Mouse (Mus musculus) hindbrain, embryonic 11.5 days (tissue): ENCODE measurements around the gene Gm9964. TPM values are rescaled to one million over a fixed set of nuclear protein-coding genes. Genes with fewer than 3 reads are reported as not detected.

Experiments used
- ATAC-seq: fragments of 200-750 bp; cut with Nextera tagmentation; 2 replicates; pipeline ENCODE4 v1.8.0; 2017; ENCODE audit warnings: mild to moderate bottlenecking, moderate TSS enrichment, moderate library complexity; ENCODE audit not compliant: low FRiP score
- DNase-seq: peaks from one replicate; pipeline ENCODE4 v3.0.0-alpha.2; 2015; ENCODE audit warnings: low spot score
- H3K27ac ChIP-seq: fragments of 300-500 bp; sonication (generic); 2 replicates; pipeline ENCODE4 v1.5.1; 2014; ENCODE audit warnings: mild to moderate bottlenecking, low read depth, low read length
- H3K27me3 ChIP-seq: fragments of 300-500 bp; sonication (generic); 2 replicates; pipeline ENCODE4 v1.6.1; 2014; ENCODE audit warnings: mild to moderate bottlenecking, low read length, moderate library complexity, mixed read lengths; ENCODE audit not compliant: control insufficient read depth, insufficient read depth
- H3K36me3 ChIP-seq: fragments of 300-500 bp; sonication (generic); 2 replicates; pipeline ENCODE4 v1.6.1; 2014; ENCODE audit warnings: mild to moderate bottlenecking, low read length, moderate library complexity, mixed read lengths; ENCODE audit not compliant: control insufficient read depth, insufficient read depth
- H3K4me1 ChIP-seq: fragments of 300-500 bp; sonication (generic); replicated peaks from 2 replicates; pipeline ENCODE4 v1.6.1; 2014; ENCODE audit warnings: low read length, mixed read lengths; ENCODE audit not compliant: control insufficient read depth, insufficient read depth
- H3K4me2 ChIP-seq: fragments of 300-500 bp; sonication (generic); replicated peaks from 2 replicates; pipeline ENCODE4 v1.6.1; 2014; ENCODE audit warnings: mild to moderate bottlenecking, low read depth, low read length
- H3K4me3 ChIP-seq: fragments of 300-500 bp; sonication (generic); 2 replicates; pipeline ENCODE4 v1.5.1; 2014; ENCODE audit warnings: low read depth, low read length
- H3K9ac ChIP-seq: fragments of 300-500 bp; sonication (generic); 2 replicates; pipeline ENCODE4 v1.6.1; 2014; ENCODE audit warnings: low read depth, low read length
- H3K9me3 ChIP-seq: fragments of 300-500 bp; sonication (generic); 2 replicates; pipeline ENCODE4 v1.6.1; 2016; ENCODE audit warnings: low read length; ENCODE audit not compliant: control insufficient read depth
- WGBS: fragments of 180-500 bp; shearing (Covaris S2); extraction: QIAGEN DNeasy Blood & Tissue Kit; methylation state at CpG from one replicate; pipeline ENCODE4 v1.1.7; 2014; 5-methylcytosine and 5-hydroxymethylcytosine counted together
- polyA plus RNA-seq: library from polyadenylated mRNA; unstranded; fragments of >200 nt; fragmentation: Nextera tagmentation; extraction: Ambion mirVana; gene quantifications from 2 replicates; pipeline ENCODE4 v1.2.1, GENCODE M21; 2014

Gm9964 gene
- polyA plus RNA-seq, 1 experiment from 2014 or later: not detected

GRCm38 (mm10) chr11:79253542-79254390, 42.9 kb downstream of the Gm9964 start:
- Histone ChIP-seq H3K9ac (peak overlapping the region; percentile 97), H3K4me1 (no peaks in the 10 kb centered on the region; the same call in 1 of the 2 replicates), H3K4me2 (peak overlapping the region; percentile 47), H3K27ac (peak overlapping the region; percentile 89), H3K36me3 (peaks cover 2% of the 10 kb centered on the region; the same call in 1 of the 2 replicates), H3K9me3 (no peaks in the 10 kb centered on the region), H3K4me3 (peak overlapping the region; percentile 88), H3K27me3 (no peaks in the 10 kb centered on the region)
- ATAC-seq (peak; percentile 62), DNase-seq (peak; percentile 69)
- 1% methylated on average over 48 of the region's 49 CpGs for WGBS

- peak overlapping the region; percentile 88 for H3K4me3 ChIP-seq
- ATAC-seq (no peak), DNase-seq (peak; percentile 47)
- H3K27ac ChIP-seq: no peak overlapping the region
- WGBS: 28% methylated on average over 6 of the region's 6 CpGs
- H3K9me3 ChIP-seq: no peaks in the 10 kb centered on the region
- H3K4me1 ChIP-seq: no peaks in the 10 kb centered on the region; the same call in 1 of the 2 replicates
- peak overlapping the region; percentile 47 for H3K4me2 ChIP-seq
- no peaks in the 10 kb centered on the region for H3K27me3 ChIP-seq
- H3K9ac ChIP-seq: peak overlapping the region; percentile 97
- peaks cover 2% of the 10 kb centered on the region; the same call in 1 of the 2 replicates for H3K36me3 ChIP-seq
Observed at GRCm38 (mm10) chr11:79252881-79253541, 43.7 kb downstream of the Gm9964 start.

Other genes starting within 250 kb of the Gm9964 start
- gene Ksr1, start 150.5 kb downstream of the Gm9964 start, polyA plus RNA-seq: 3.9 and 4.3 TPM in 2 replicates
- 469 and 501 TPM in 2 replicates for gene Wsb1, start 42.2 kb downstream of the Gm9964 start, polyA plus RNA-seq
- gene Nf1, start 42.8 kb upstream of the Gm9964 start, polyA plus RNA-seq: 10.1 and 14.9 TPM in 2 replicates
- 0.32 and 0.73 TPM in 2 replicates for gene Omg, start 207.2 kb upstream of the Gm9964 start, polyA plus RNA-seq
- 0.20 and 1.1 TPM in 2 replicates for gene Evi2b, start 226.9 kb upstream of the Gm9964 start, polyA plus RNA-seq
- 0.74 and 2.1 TPM in 2 replicates for gene Evi2, start 233.7 kb upstream of the Gm9964 start, polyA plus RNA-seq
- 2.2 and 3.1 TPM in 2 replicates for gene Evi2a, start 233.7 kb upstream of the Gm9964 start, polyA plus RNA-seq